Mouse (Mus musculus) MEL (cell line): Measurements from ENCODE around the gene Lamtor4. TPM values are rescaled to one million over a fixed set of nuclear protein-coding genes. Genes with fewer than 3 reads are reported as not detected.

ENCODE experiments used
- DNase-seq: peaks from one replicate; pipeline ENCODE4 v3.0.0; 2011; ENCODE audit warnings: low read depth, low spot score
- H3K27ac ChIP-seq: 2 replicates; pipeline ENCODE4 v1.5.1; 2012; ENCODE audit warnings: low read depth, mild to moderate bottlenecking, control low read depth, low read length, moderate library complexity; ENCODE audit not compliant: control insufficient read depth
- H3K27me3 ChIP-seq, 2 experiments: fragments of 150-350 bp in 1 of 2; sonication (generic) in 1 of 2; 2 replicates each; pipeline ENCODE4 v1.6.1; 2012; ENCODE audit warnings: low read length in 2 of 2, mild to moderate bottlenecking in 2 of 2, improper control_type of control experiment in 1 of 2, moderate library complexity in 1 of 2; ENCODE audit not compliant: insufficient read depth in 2 of 2, control insufficient read depth in 1 of 2
- H3K36me3 ChIP-seq, 2 experiments: 2 replicates each; pipeline ENCODE4 v1.6.1; 2012 to 2014; ENCODE audit warnings: low read length in 2 of 2, improper control_type of control experiment in 1 of 2, inconsistent platforms in 1 of 2, mild to moderate bottlenecking in 1 of 2; ENCODE audit not compliant: insufficient read depth in 2 of 2, control insufficient read depth in 1 of 2
- H3K4me1 ChIP-seq, 2 experiments: fragments of 150-350 bp in 1 of 2; sonication (generic) in 1 of 2; 2 replicates each; pipeline ENCODE4 v1.6.1; 2012; ENCODE audit warnings: low read length in 2 of 2, improper control_type of control experiment in 1 of 2, mild to moderate bottlenecking in 1 of 2; ENCODE audit not compliant: insufficient read depth in 2 of 2, control insufficient read depth in 1 of 2
- H3K4me3 ChIP-seq, 2 experiments: fragments of 150-350 bp in 1 of 2; sonication (generic) in 1 of 2; 2 replicates each; pipeline ENCODE4 v1.5.1; 2012; ENCODE audit warnings: low read depth in 2 of 2, low read length in 2 of 2, mild to moderate bottlenecking in 2 of 2, moderate library complexity in 2 of 2, control low read depth in 1 of 2, improper control_type of control experiment in 1 of 2; ENCODE audit not compliant: control insufficient read depth in 1 of 2, insufficient read depth in 1 of 2
- H3K79me2 ChIP-seq: 2 replicates; pipeline ENCODE4 v1.6.1; 2012; ENCODE audit warnings: mild to moderate bottlenecking, low read length, moderate library complexity; ENCODE audit not compliant: control insufficient read depth, poor library complexity, insufficient read depth
- H3K9ac ChIP-seq: 2 replicates; pipeline ENCODE4 v1.6.1; 2012; ENCODE audit warnings: low read depth, mild to moderate bottlenecking, control low read depth, low read length, moderate library complexity; ENCODE audit not compliant: control insufficient read depth, poor library complexity, severe bottlenecking
- H3K9me3 ChIP-seq: fragments of 150-350 bp; sonication (generic); replicated peaks from 2 replicates; pipeline ENCODE4 v1.6.1; 2012; ENCODE audit warnings: mild to moderate bottlenecking, low read length, improper control_type of control experiment, moderate library complexity; ENCODE audit not compliant: insufficient read depth
- BHLHE40 ChIP-seq: IDR thresholded peaks from 2 replicates; pipeline ENCODE4 v1.6.1; 2012; ENCODE audit warnings: low read depth, mild to moderate bottlenecking, inconsistent platforms, low read length, improper control_type of control experiment, borderline replicate concordance
- CHD1 ChIP-seq: IDR thresholded peaks from 2 replicates; pipeline ENCODE4 v1.6.1; 2012; ENCODE audit warnings: low read depth, mild to moderate bottlenecking, inconsistent platforms, low read length, improper control_type of control experiment
- CHD2 ChIP-seq: IDR thresholded peaks from 2 replicates; pipeline ENCODE4 v1.6.1; 2011; ENCODE audit warnings: low read length, improper control_type of control experiment
- CTCF ChIP-seq, 3 experiments: IDR thresholded peaks in 2 of 3; conservative IDR thresholded peaks in 1 of 3; 2 replicates each; pipeline ENCODE4 v1.5.1; 2011 to 2012; ENCODE audit warnings: low read length in 3 of 3, low read depth in 2 of 3, mild to moderate bottlenecking in 2 of 3, improper control_type of control experiment in 1 of 3, inconsistent platforms in 1 of 3, mixed read lengths in 1 of 3, moderate library complexity in 1 of 3; ENCODE audit not compliant: control insufficient read depth in 1 of 3, insufficient read depth in 1 of 3, poor library complexity in 1 of 3, severe bottlenecking in 1 of 3
- E2F4 ChIP-seq: IDR thresholded peaks from 2 replicates; pipeline ENCODE4 v1.6.1; 2011; ENCODE audit warnings: low read depth, low read length, improper control_type of control experiment, borderline replicate concordance
- ELF1 ChIP-seq: IDR thresholded peaks from 2 replicates; pipeline ENCODE4 v1.6.1; 2014; ENCODE audit warnings: low read depth, mild to moderate bottlenecking, inconsistent platforms, low read length, improper control_type of control experiment, moderate library complexity
- ETS1 ChIP-seq: IDR thresholded peaks from 2 replicates; pipeline ENCODE4 v1.6.1; 2012; ENCODE audit warnings: low read depth, mild to moderate bottlenecking, inconsistent platforms, low read length, improper control_type of control experiment, moderate library complexity
- GATA1 ChIP-seq: IDR thresholded peaks from 2 replicates; pipeline ENCODE4 v1.6.1; 2011; ENCODE audit warnings: low read depth, low read length, improper control_type of control experiment
- HCFC1 ChIP-seq: IDR thresholded peaks from 2 replicates; pipeline ENCODE4 v1.6.1; 2012; ENCODE audit warnings: low read depth, mild to moderate bottlenecking, inconsistent platforms, low read length, improper control_type of control experiment, moderate library complexity
- JUND ChIP-seq: IDR thresholded peaks from 2 replicates; pipeline ENCODE4 v1.6.1; 2011; ENCODE audit warnings: low read depth, mild to moderate bottlenecking, improper control_type of control experiment, low read length
- KAT2A ChIP-seq: conservative IDR thresholded peaks from 2 replicates; pipeline ENCODE4 v1.6.1; 2012; ENCODE audit warnings: low read depth, low read length, improper control_type of control experiment, inconsistent platforms
- MAFK ChIP-seq: IDR thresholded peaks from 2 replicates; pipeline ENCODE4 v1.6.1; 2011; ENCODE audit warnings: low read depth, mild to moderate bottlenecking, low read length, improper control_type of control experiment, borderline replicate concordance
- MAX ChIP-seq: IDR thresholded peaks from 2 replicates; pipeline ENCODE4 v1.6.1; 2011; ENCODE audit warnings: low read length, improper control_type of control experiment
- MEF2A ChIP-seq: IDR thresholded peaks from 2 replicates; pipeline ENCODE4 v1.6.1; 2014; ENCODE audit warnings: low read depth, mild to moderate bottlenecking, inconsistent platforms, low read length, improper control_type of control experiment; ENCODE audit not compliant: poor library complexity, insufficient replicate concordance, severe bottlenecking; ENCODE audit errors: extremely low read depth
- MXI1 ChIP-seq: IDR thresholded peaks from 2 replicates; pipeline ENCODE4 v1.6.1; 2011; ENCODE audit warnings: mild to moderate bottlenecking, low read depth, low read length, improper control_type of control experiment
- MYB ChIP-seq: IDR thresholded peaks from 2 replicates; pipeline ENCODE4 v1.6.1; 2011; ENCODE audit warnings: mild to moderate bottlenecking, low read depth, low read length, improper control_type of control experiment
- MYC ChIP-seq: IDR thresholded peaks from 2 replicates; pipeline ENCODE4 v1.6.1; 2011; ENCODE audit warnings: low read depth, mild to moderate bottlenecking, low read length, improper control_type of control experiment, moderate library complexity
- NELFE ChIP-seq: IDR thresholded peaks from 2 replicates; pipeline ENCODE4 v1.6.1; 2011; ENCODE audit warnings: low read depth, low read length, improper control_type of control experiment
- NRF1 ChIP-seq: IDR thresholded peaks from 2 replicates; pipeline ENCODE4 v1.6.1; 2014; ENCODE audit warnings: low read depth, mild to moderate bottlenecking, inconsistent platforms, low read length, improper control_type of control experiment, moderate library complexity; ENCODE audit not compliant: poor library complexity, insufficient read depth, severe bottlenecking
- POLR2A ChIP-seq, 2 experiments: IDR thresholded peaks; 2 replicates each; pipeline ENCODE4 v1.6.1; 2011 to 2012; ENCODE audit warnings: low read length in 2 of 2, mild to moderate bottlenecking in 2 of 2, control low read depth in 1 of 2, improper control_type of control experiment in 1 of 2, low read depth in 1 of 2, moderate library complexity in 1 of 2; ENCODE audit not compliant: control insufficient read depth in 1 of 2, insufficient read depth in 1 of 2, poor library complexity in 1 of 2
- POLR2AphosphoS2 ChIP-seq: IDR thresholded peaks from 2 replicates; pipeline ENCODE4 v1.6.1; 2011; ENCODE audit warnings: low read length, improper control_type of control experiment
- POLR2AphosphoS5 ChIP-seq: IDR thresholded peaks from 2 replicates; pipeline ENCODE4 v1.6.1; 2012; ENCODE audit warnings: low read depth, borderline replicate concordance, mild to moderate bottlenecking, inconsistent platforms, low read length, moderate library complexity, mixed read lengths
- RAD21 ChIP-seq: IDR thresholded peaks from 2 replicates; pipeline ENCODE4 v1.6.1; 2011; ENCODE audit warnings: mild to moderate bottlenecking, low read depth, low read length, improper control_type of control experiment
- RCOR1 ChIP-seq: IDR thresholded peaks from 2 replicates; pipeline ENCODE4 v1.6.1; 2012; ENCODE audit warnings: low read depth, mild to moderate bottlenecking, inconsistent platforms, low read length, improper control_type of control experiment
- SIN3A ChIP-seq: IDR thresholded peaks from 2 replicates; pipeline ENCODE4 v1.6.1; 2012; ENCODE audit warnings: low read length, improper control_type of control experiment, inconsistent platforms
- TAL1 ChIP-seq: IDR thresholded peaks from 2 replicates; pipeline ENCODE4 v1.6.1; 2012; ENCODE audit warnings: mild to moderate bottlenecking, inconsistent platforms, low read length, moderate library complexity, mixed read lengths
- TBP ChIP-seq: IDR thresholded peaks from 2 replicates; pipeline ENCODE4 v1.8.0; 2011; ENCODE audit warnings: low read depth, low read length, improper control_type of control experiment
- TCF12 ChIP-seq: IDR thresholded peaks from 2 replicates; pipeline ENCODE4 v1.6.1; 2014; ENCODE audit warnings: low read depth, mild to moderate bottlenecking, inconsistent platforms, low read length, improper control_type of control experiment, moderate library complexity
- UBTF ChIP-seq: IDR thresholded peaks from 2 replicates; pipeline ENCODE4 v1.6.1; 2012; ENCODE audit warnings: low read depth, mild to moderate bottlenecking, inconsistent platforms, low read length, improper control_type of control experiment, moderate library complexity, borderline replicate concordance; ENCODE audit not compliant: insufficient read depth
- USF1 ChIP-seq: IDR thresholded peaks from 2 replicates; pipeline ENCODE4 v1.6.1; 2014; ENCODE audit warnings: low read depth, mild to moderate bottlenecking, inconsistent platforms, low read length, improper control_type of control experiment, moderate library complexity
- USF2 ChIP-seq, 2 experiments: IDR thresholded peaks; 2 replicates each; pipeline ENCODE4 v1.6.1; 2011 to 2012; ENCODE audit warnings: improper control_type of control experiment in 2 of 2, low read length in 2 of 2, borderline replicate concordance in 1 of 2, inconsistent platforms in 1 of 2, low read depth in 1 of 2, mild to moderate bottlenecking in 1 of 2; ENCODE audit not compliant: insufficient read depth in 1 of 2
- ZC3H11A ChIP-seq: IDR thresholded peaks from 2 replicates; pipeline ENCODE4 v1.6.1; 2012; ENCODE audit warnings: low read depth, mild to moderate bottlenecking, inconsistent platforms, low read length, improper control_type of control experiment
- ZKSCAN1 ChIP-seq: IDR thresholded peaks from 2 replicates; pipeline ENCODE4 v1.6.1; 2012; ENCODE audit warnings: low read depth, mild to moderate bottlenecking, inconsistent platforms, low read length, improper control_type of control experiment, moderate library complexity
- ZNF384 ChIP-seq: IDR thresholded peaks from 2 replicates; pipeline ENCODE4 v1.6.1; 2012; ENCODE audit warnings: low read depth, mild to moderate bottlenecking, inconsistent platforms, low read length, improper control_type of control experiment
- polyA plus RNA-seq, 2 experiments: library from polyadenylated mRNA; stranded (reverse) in 1 of 2; unstranded in 1 of 2; fragments of >175 nt in 1 of 2; fragments of >200 nt in 1 of 2; gene quantifications; 2 replicates each; pipeline versions ENCODE4 v1.2.1 to v1.2.4; 2012; ENCODE audit warnings: low replicate concordance in 2 of 2, low read depth in 1 of 2; ENCODE audit not compliant: insufficient read length in 2 of 2, insufficient read depth in 1 of 2, missing spikeins in 1 of 2
- total RNA-seq: library from RNA; depleted of rRNA; stranded (reverse); fragments of 300-350 nt; gene quantifications from 2 replicates; pipeline ENCODE4 v1.2.3, GENCODE M21; 2012

Lamtor4 gene
- total and polyA plus RNA-seq, 3 experiments, result 45.7 to 59.0 TPM; not detected in 1

DNA sequence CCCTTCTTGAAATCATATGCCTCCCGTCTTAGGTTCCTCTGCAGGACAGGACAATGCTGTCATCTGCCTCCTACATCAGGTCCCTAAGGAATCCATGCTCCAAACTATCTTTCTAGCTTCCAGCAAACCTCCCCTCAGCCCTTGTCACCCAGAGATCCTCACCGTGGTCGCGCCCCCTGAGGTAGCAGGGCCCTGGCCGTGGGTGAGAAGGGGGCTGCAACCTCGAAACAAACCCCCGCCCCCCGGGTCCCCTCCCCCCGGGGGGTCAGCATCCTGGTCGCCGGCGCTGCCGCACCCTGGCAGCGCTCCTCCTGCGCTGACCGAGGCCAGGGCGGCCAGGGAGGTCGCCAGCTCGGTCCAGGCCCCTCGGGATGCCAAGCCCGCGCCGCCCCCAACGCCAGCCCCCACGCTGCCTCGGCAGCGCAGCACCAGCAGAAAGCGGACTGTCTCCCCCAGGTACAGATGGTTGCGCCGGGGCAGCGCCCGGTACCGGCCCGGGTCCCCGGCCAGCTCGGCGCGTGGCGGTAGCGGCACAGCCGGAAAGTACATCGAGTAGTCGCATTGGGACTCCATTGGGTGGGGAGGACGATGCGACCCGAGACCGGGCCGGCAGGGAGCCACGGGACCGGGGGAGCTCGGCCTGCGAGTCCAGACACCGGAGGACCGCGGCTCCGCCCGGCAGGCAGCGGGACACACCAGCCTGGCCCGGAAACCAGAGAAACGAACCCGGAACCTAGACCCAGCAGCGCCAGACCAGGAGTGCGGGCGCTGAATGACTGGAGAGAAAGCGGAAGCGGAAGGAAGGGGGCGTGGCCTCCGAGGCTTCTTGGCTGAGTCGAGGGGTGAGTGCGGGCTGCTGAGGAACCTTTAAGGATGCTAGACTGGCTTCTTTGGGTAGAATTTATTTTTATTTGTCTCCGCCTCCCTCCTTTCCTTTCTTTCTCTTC is 8.3 kb downstream of the Lamtor4 start, which contains the start of gene BC037034:
TSS of gene BC037034 (minus strand) at position 774 of the 947 bp plus-strand sequence.
- H3K4me1 ChIP-seq, result peaks cover 4 to 47% of the 10 kb centered on the region in 2 experiments
- DNase-seq, result peak; percentile 96
- peak within 1 kb of the TSS; percentile 100 for H3K27ac ChIP-seq
- peak within 1 kb of the TSS; percentile 93 for H3K9ac ChIP-seq
- H3K79me2 ChIP-seq, result peaks cover 48% of the 10 kb centered on the region
- peaks cover 0 to 41% of the 10 kb centered on the region in 2 experiments; a peak in 3 of 4 replicates for H3K36me3 ChIP-seq
- peak within 1 kb of the TSS; percentile 68 to 89 for H3K4me3 ChIP-seq
- H3K27me3 ChIP-seq, result no peaks in the 10 kb centered on the region
- H3K9me3 ChIP-seq, result no peaks in the 10 kb centered on the region
- TF ChIP-seq RCOR1 (peak; percentile 26; the same call in 1 of the 2 replicates), E2F4 (no peak), MXI1 (peak; percentile 50; the same call in 1 of the 2 replicates), POLR2A (IDR thresholded peaks at IDR 0.05; ENCODE audit: control insufficient read depth in 1 of 2, insufficient read depth in 1 of 2, low read depth in 1 of 2, low read length in 2 of 2, poor library complexity in 1 of 2) (peak; percentile 50 to 93), KAT2A (no peak; the same call in 1 of the 2 replicates), CHD1 (0 out of 2 replicates have a peak, but pooled peaks have one; percentile 3), NRF1 (no peak), USF1 (no peak), MAX (no peak; the same call in 1 of the 2 replicates), MEF2A (no peak), TCF12 (peak; percentile 69), CTCF (IDR thresholded peaks at IDR 0.05 in 2 of 3, conservative IDR thresholded peaks at IDR 0.05 in 1 of 3; ENCODE audit: control insufficient read depth in 1 of 3, insufficient read depth in 1 of 3, low read depth in 2 of 3, low read length in 3 of 3, poor library complexity in 1 of 3, severe bottlenecking in 1 of 3) (no peak), JUND (no peak), ELF1 (peak; percentile 85), SIN3A (peak; percentile 83), ZC3H11A (no peak), POLR2AphosphoS5 (no peak), TAL1 (no peak), MYC (0 out of 2 replicates have a peak, but pooled peaks have one; percentile 55), GATA1 (no peak), MAFK (no peak), UBTF (no peak), NELFE (peak; percentile 91), CHD2 (no peak), USF2 (IDR thresholded peaks at IDR 0.05; ENCODE audit: borderline replicate concordance in 1 of 2, insufficient read depth in 1 of 2, low read depth in 1 of 2, low read length in 2 of 2) (no peak), MYB (no peak), ZNF384 (no peak), RAD21 (no peak), HCFC1 (peak; percentile 80), BHLHE40 (no peak), POLR2AphosphoS2 (peak; percentile 93), TBP (peak; percentile 93), ZKSCAN1 (no peak), ETS1 (peak; percentile 20; the same call in 1 of the 2 replicates)
